ENCODE assay signal across 8 mouse cellular contexts in the genomic region with DNA sequence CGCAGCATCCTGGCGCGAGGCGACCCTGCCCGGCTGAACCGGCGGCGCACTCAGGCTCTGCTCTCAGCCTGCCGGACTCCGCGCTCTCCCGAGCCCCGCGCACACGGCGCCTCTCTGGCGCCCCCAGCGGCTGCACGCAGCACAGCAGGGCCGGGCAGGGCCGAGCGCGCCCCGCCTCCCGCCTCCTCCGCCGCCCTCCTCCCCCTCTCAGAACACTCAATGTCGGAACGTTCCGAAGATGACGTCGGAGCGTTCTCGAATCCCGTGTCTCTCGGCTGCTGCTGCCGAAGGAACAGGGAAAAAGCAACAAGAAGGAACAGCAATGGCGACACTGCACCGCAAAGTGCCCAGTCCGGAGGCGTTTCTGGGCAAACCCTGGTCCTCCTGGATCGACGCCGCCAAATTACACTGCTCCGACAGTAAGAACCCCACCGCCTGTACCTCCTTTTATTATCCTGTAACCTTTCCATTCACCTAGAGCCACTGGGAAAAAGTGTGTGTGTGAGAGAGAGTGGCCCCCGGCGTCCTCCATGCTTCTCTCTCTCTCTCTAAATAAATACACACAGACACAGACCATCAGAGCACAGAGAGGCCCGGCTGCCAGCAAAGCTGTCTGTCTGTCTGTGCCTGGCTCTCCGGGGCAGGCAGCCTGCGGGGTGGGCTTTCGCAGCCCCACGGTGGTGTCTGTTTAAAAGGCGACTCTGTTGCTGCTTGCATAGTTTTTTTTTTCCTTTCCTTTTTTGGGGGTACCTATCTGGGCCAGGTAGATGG. TPM values are rescaled to one million over a fixed set of nuclear protein-coding genes. Genes with fewer than 3 reads are reported as not detected.
A peak's percentile ranks its signal among the peaks of the same experiment; 100 is the strongest.
DNase-seq lines count a peak whose midpoint lies in the region; ATAC-seq lines count a peak whose summit lies in the region.

A gene (plus strand): TSS at position 197 of the 771 bp plus-strand sequence.

- peak; percentile 94 for DNase-seq in Muller cell, postnatal 12 days (ENCODE audit: inconsistent ontology term)
- peak; percentile 93 for DNase-seq in cerebellum, adult 9-11 months
- peak; percentile 85 to 95 for DNase-seq in frontal cortex, adult 2 months (ENCODE audit: extremely low spot score in 1 of 2, low spot score in 1 of 2)
- peak; percentile 98 for DNase-seq in hindbrain, embryonic 11.5 days (ENCODE audit: low spot score)
- DNase-seq in layer of hippocampus, postnatal 10 days (ENCODE audit: low spot score in 2 of 2), result peak; percentile 94 to 95
- peak; percentile 95 for DNase-seq in lung, postnatal 10 days
- DNase-seq in ovary, postnatal 36 days (ENCODE audit: low spot score), result peak; percentile 91
- DNase-seq in thymus, postnatal 25 days, result peak; percentile 91

- H3K4me1 ChIP-seq in hindbrain, embryonic 11.5 days (replicated peaks; ENCODE audit: control insufficient read depth, insufficient read depth, low read length), result 0 out of 2 replicates have a peak, but pooled peaks cover 2% of the 10 kb centered on the region

- H3K4me3 ChIP-seq in hindbrain, embryonic 11.5 days (ENCODE audit: low read depth, low read length), result peak within 1 kb of the TSS; percentile 56

- peak within 1 kb of the TSS; percentile 84 for H3K9ac ChIP-seq in hindbrain, embryonic 11.5 days (ENCODE audit: low read depth, low read length)

- no peaks in the 10 kb centered on the region for H3K9me3 ChIP-seq in hindbrain, embryonic 11.5 days (ENCODE audit: control insufficient read depth, low read length)

- ATAC-seq in hindbrain, embryonic 11.5 days (ENCODE audit: low FRiP score), result peak; percentile 95

- peaks cover 2% of the 10 kb centered on the region; the same call in 1 of the 2 replicates for H3K27me3 ChIP-seq in hindbrain, embryonic 11.5 days (ENCODE audit: control insufficient read depth, insufficient read depth, low read length)

- no peaks in the 10 kb centered on the region for H3K36me3 ChIP-seq in hindbrain, embryonic 11.5 days (ENCODE audit: control insufficient read depth, insufficient read depth, low read length)

- H3K27ac ChIP-seq in hindbrain, embryonic 11.5 days (ENCODE audit: low read depth, low read length), result peak within 1 kb of the TSS; percentile 67

- H3K4me2 ChIP-seq in hindbrain, embryonic 11.5 days (replicated peaks; ENCODE audit: low read depth, low read length), result peak within 1 kb of the TSS; percentile 90

- under 1% methylated on average over 41 of the region's 54 CpGs for WGBS in hindbrain, embryonic 11.5 days

RNA-seq across cellular contexts. Expression of the gene that starts here (rescaled TPM):
- polyA plus RNA-seq in frontal cortex, adult 2 months (2012; rRNA removed), result 37.0 and 43.7 TPM in 2 replicates
- 19.5 and 21.1 TPM in 2 replicates for polyA plus RNA-seq in hindbrain, embryonic 11.5 days (2014; fragmentation: Nextera tagmentation; extraction: Ambion mirVana)
- total RNA-seq in layer of hippocampus, postnatal 10 days (2021), result 10 to 100 TPM; 46.1 to 49.8 TPM

Comparison
In these comparisons a context has a peak if more than half of its experiments do, and no peak if none do; other contexts are left out.
1. Peak in every context shown above with its lines: DNase-seq, ATAC-seq, H3K4me3 ChIP-seq and H3K27ac ChIP-seq.